Mouse (Mus musculus) adrenal gland, adult 18-20 months (tissue): ENCODE data around the gene Slf2. TPM values are rescaled to one million over a fixed set of nuclear protein-coding genes. Genes with fewer than 3 reads are reported as not detected.

Source experiments
- DNase-seq, 2 experiments: peaks; one replicate each; pipeline ENCODE4 v3.0.0; 2021 to 2022; ENCODE audit warnings: low spot score in 2 of 2
- total RNA-seq, 2 experiments: library from RNA; stranded (reverse); gene quantifications; 1 replicate in 1 of 2; 2 replicates in 1 of 2; pipeline ENCODE4 v1.2.3; 2021

The Slf2 gene
- total RNA-seq, 2 experiments from 2014 or later: 20.9 to 21.8 TPM

GRCm38 (mm10) chr19:44907851-44908690 lies 22.9 kb upstream of the Slf2 start:
- no peak for DNase-seq

GRCm38 (mm10) chr19:44908836-44909460 lies 22.0 kb upstream of the Slf2 start:
- DNase-seq: no peak

DNA sequence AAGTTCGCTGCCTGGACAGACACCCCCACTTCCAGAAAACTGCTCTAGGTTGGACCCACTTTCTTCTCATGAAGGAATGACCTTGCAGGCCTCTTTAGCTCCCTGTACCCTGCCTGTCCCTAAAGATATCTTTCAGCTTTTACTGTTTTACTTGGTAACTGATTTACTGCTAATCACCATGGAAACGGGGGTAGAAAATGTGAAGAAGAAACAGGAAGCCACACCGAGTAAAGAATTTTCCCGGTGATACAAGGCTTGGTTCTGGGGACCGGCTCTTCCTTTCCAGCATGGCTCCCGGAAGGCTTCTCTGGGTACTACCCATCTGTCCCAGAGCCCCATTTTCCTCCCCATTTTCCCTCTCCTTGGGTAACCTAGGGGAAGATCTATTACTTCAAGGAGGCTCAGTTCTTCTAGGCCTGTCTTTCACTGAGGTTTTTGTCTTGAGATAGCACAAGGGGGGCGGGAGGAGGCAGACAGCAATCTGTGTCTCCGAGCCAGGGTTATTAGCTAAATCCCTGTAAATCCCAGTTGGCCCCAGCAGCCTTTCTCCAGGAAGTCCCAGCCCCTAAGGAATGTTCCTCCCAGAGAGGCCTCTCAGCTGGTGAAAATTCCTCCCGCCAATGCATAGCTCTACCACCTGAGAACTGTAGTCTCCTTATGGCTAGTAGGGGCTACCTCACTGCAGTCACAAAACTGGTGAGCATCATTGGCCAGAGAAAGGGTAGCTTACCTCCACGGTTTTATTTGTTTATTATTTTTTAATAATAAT lies 16.3 kb upstream of the Slf2 start:
- DNase-seq: no peak

DNA sequence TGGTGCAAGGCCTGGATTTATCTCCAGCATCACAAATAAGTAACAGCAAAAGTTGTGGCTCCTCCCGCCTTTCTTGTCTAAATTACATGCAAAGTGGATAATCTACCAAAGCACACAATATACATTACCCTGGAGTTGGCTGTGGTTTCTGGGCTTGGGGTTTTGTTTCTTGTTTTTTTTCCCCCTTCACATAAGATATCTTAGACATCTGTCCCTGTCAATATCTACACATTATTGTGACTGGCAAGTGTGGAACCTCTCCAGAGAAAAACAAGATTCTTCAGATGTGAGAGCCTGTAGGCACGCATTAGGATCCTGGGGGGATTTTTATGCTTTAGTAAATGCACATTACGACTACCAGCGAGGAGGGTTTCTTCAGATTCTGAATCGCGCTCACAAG lies 12.8 kb upstream of the Slf2 start:
- no peak for DNase-seq

DNA sequence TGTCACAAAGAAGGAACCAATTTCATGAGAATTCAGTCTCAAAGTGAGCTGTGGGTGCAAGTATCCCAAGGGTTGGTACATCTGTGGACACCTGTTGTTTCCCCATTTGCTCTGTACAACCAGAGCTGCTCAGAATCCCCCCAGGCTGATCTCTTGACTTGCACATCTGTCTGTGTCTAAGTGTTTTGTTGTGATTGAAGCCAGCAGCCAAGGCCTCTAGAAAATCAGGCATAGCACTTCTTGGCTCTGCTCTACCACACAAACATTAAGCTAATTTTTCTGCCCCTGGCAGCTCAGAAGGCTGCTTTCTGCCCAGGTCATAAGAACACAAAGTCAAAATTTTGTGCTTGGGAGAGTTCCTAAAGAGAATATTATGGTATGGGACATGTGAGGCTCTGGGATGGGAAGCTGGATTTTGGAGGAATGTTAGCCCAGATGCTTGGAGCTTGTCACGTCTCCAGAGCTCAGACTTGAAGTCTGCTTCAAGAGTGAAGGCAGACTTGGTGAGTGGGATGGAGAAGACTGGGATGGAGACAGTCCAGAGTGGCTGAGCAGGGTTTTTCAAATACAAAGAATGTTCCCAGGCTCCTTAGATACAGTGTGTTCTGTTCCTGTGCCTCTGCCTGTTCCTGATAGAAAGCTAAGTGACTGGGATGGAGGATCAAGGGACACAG lies 9.3 kb upstream of the Slf2 start:
- no peak for DNase-seq

- no peak for DNase-seq
Observed at GRCm38 (mm10) chr19:44922521-44922920, 8.4 kb upstream of the Slf2 start.

DNA sequence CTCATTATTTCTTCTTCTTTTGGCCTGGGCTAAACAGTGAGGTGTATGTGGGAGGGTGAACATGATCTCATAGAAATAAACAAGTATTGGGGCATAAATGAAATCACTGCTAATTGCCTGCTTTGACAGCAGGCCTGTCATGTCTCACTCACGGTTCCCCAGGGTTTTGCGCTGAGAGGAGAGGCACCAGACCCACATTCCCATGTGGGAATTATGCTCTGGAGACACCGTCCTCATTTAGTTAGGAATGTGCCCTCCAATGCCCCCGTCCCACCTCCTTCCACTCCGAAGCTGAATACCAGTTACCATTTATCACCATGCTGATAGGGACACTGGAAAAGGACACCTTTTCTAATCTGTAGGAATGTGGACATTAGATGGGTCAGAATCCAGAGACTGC lies 6.3 kb upstream of the Slf2 start:
- no peak for DNase-seq

- no peak for DNase-seq
Observed at GRCm38 (mm10) chr19:44926781-44927180, 4.2 kb upstream of the Slf2 start.

DNA sequence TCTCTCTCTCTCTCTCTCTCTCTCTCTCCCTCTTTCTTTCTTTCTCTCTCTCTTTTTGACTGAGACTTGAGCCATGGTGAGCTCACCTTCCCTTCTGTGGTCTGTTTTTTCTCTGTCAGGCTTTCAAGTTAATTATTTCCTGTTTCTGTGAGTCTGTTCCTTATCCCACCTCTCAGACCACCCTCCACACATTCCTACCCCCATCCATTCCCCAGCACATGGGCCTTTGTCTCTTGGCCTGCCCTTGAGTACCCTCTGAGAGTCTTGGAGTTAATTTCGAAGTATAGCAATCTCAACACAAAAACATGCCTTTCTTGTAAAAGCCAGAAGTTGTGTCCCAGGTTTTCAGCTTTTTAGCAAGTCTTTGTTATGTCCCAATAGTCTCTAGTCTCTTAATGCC lies 3.7 kb upstream of the Slf2 start:
- DNase-seq: no peak

- DNase-seq: no peak
Observed at GRCm38 (mm10) chr19:44928185-44928584, 2.8 kb upstream of the Slf2 start.

GRCm38 (mm10) chr19:44929251-44929650 lies 1.7 kb upstream of the Slf2 start:
- no peak for DNase-seq

- DNase-seq: no peak
Observed at GRCm38 (mm10) chr19:44929663-44930062, 1.3 kb upstream of the Slf2 start.

- DNase-seq: no peak
Observed at GRCm38 (mm10) chr19:44930122-44930521, 829 bp upstream of the Slf2 start.

DNA sequence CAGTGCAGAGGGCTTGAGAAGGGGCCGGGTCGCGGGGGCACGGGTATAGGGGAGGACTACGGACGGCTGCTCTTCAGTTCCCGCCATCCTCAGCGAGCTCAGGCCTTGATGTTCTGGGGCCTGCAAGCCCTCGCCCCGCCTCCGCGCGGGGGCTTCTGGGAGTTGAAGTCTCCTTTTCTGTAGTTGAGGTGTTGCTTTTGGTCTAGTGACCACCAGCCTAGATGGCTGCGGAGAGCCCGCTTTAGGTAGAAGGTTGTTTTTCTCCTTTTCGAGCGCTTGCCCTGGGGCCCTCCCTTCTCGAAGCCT lies 456 bp downstream of the Slf2 start:
- DNase-seq: peak; percentile 77 to 79

DNA sequence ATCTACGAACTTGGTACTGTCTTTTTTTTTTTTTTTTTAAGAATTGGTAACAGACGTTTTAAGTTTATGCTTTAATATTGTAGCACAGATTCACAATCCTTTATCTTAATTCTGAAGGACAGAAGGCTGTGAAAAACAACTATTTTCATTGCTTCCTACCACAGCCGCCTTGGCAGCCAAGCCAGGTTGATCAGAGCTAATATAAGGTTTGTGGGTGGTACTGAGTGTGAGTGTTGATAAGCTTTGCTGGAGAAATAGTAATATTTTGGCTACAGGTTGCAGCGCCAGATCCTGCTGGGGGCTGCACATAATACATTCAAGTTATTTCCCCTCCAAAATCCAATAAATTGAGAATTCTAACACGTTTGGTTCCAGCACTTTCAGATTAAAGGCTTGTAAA lies 1.1 kb downstream of the Slf2 start:
- DNase-seq: no peak

DNA sequence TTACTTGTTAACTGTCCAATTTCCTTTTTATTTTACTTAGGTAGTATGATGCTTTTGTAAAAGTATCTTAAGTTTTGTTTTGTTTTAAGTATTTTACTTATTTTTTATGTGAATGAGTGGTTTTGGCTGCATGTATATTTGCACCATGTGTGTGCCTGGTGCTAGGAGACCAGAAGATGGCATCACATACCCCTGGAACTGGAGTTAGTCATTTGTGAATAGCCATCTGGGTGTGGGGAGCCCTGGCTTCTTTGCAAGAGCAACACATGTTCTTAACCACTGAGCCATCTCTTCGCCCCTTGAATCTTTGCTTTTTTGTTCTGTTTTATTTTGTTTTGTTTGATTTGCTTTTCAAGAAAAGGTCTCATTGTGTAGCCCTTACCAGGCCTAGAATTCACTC lies 2.2 kb downstream of the Slf2 start:
- DNase-seq: no peak

- no peak for DNase-seq
Observed at GRCm38 (mm10) chr19:44959633-44960032, 28.7 kb downstream of the Slf2 start.

GRCm38 (mm10) chr19:44965978-44966377 lies 35.0 kb downstream of the Slf2 start:
- DNase-seq: no peak

- DNase-seq: no peak
Observed at GRCm38 (mm10) chr19:44968329-44968728, 37.4 kb downstream of the Slf2 start.

GRCm38 (mm10) chr19:44976636-44977035 lies 45.7 kb downstream of the Slf2 start:
- no peak for DNase-seq

DNA sequence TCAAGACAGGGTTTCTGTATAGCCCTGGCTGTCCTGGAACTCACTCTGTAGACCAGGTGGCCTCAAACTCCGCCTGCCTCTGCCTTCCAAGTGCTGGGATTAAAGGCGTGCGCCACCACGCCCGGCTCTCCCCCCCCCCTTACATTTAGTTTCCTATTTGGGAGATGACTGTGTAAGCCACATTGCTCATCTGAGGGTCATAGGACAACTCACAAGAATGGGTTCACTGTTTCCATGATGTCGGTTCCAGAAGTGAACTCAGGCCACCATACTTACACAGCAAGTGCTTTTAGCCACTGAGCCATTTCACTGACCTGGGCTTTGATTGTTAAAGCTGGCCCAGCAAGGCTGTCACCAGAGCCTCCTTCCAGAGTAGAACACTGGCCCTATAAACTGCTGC lies 46.2 kb downstream of the Slf2 start:
- DNase-seq: no peak

DNA sequence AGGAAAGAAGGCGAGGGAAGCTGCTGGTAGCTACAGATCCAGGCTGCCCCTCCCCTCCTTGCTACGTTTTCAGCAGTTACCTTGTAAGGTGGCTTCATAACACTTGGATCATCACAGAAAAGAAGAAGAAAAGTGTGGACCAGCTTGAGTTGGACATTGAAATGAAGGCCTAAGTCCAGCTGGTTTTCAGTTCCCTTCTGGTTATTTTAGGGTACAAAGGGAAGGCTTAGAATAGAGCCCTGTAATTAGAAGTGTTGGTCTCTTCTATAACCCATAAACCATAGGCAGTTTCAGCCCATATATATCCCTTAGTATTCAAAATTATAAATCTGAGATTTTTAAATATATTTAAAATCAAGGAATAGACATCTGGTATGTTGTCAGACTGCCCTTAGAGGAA lies 49.8 kb downstream of the Slf2 start:
- DNase-seq: no peak
